Mouse (Mus musculus) layer of hippocampus, postnatal 25 days (tissue): ENCODE measurements around the gene Dnaja3. TPM values are rescaled to one million over a fixed set of nuclear protein-coding genes. Genes with fewer than 3 reads are reported as not detected.
A peak's percentile ranks its signal among the peaks of the same experiment; 100 is the strongest.

Source experiments
- DNase-seq, 2 experiments: peaks; one replicate each; pipeline ENCODE4 v3.0.0; 2022; ENCODE audit warnings: mixed read lengths in 2 of 2, low spot score in 1 of 2; ENCODE audit errors: extremely low spot score in 1 of 2
- total RNA-seq, 2 experiments: library from RNA; stranded (reverse); gene quantifications; 2 replicates each; pipeline ENCODE4 v1.2.3; 2021

The Dnaja3 gene
- total RNA-seq, 2 experiments from 2014 or later, result 62.5 to 71.8 TPM

DNA sequence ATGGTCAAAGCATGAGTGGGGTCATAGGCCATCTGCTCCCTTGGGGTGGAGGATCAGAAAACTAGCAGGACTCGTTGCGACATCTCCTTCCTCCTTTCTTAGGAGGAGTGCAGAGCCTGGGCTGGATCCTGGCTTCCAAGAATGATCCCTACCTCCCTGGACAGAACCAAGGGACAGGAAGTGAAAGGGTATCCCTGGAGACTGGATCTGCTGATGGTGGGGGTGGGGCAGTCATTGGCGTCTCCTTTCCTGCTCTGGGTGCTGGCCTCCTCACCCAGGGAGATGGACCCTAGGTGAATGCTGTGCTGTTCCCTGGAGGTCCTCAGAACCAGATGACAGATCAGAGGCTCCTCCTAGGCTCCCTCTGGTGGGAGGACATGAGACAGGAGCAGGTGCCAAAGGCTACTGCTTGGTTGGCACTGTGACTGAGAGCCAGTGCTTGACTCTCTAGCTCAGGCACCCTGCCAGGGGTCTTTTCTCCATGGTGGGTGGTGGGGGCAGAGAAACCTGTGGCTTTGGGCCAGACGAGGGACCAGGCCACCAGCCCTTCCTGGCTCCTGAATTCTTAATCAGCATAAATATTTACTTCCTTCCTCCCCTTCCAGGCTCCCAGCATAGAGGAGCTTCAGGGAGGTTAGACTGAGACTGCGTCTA is 33.2 kb upstream of the Dnaja3 start:
- peak in 1 of 2 experiments; percentile 38 for DNase-seq

DNA sequence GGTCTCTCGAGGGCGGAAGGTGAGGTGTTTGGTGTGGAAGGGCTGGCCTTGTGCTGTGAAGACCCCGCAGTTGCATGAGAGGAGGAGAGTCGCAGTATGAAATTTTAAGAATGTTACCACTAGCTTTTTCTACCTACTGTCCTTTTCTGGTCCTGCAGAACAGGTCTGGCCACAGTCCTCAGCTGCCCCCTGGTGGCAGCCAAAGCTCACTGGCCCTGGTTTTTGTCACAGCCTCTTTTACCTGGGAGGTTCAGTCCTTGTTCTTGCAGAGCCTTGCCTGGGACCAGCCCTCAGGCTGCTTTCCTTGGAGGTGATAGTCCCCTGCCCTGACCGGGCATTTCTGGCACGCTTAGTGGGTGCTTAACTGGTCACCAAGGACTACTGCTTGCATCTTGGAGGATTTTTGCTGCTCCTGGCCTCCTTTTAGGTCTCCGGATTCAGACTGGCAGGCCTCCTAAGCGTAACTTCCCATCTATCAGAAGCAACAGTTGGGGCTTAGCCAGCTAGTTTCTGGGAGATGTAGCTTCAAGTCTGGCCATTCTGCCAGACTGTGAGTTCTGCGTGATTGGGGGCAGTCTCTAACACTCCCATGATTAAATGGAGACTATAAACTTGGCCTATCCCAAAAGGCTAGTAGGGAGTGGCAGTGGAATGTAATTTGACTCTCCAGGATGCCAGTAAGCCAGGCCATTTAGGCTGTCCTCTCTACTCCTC is 31.8 kb upstream of the Dnaja3 start:
- DNase-seq, result peak; percentile 65 to 71

GRCm38 (mm10) chr16:4608532-4609059 is 31.2 kb upstream of the Dnaja3 start:
- no peak for DNase-seq

- no peak for DNase-seq
Measured at GRCm38 (mm10) chr16:4611193-4611592, 28.6 kb upstream of the Dnaja3 start.

DNA sequence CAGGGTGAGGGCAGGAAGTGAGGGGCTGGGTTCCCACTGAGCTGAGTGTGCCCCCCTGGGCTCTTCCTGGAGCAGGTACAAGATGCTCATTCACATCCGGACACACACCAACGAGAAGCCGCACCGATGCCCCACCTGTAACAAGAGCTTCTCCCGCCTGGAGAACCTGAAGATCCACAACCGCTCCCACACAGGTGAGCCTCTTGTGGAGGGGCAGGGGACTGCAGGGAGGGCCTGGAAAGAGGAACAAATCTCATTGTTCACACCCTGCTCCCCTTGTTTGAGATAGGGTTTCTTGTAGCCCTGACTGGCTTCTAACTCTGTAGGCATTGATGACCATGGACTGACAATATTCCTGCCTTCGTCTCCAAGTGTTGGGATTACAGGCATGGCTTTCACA is 28.1 kb upstream of the Dnaja3 start:
- no peak for DNase-seq

GRCm38 (mm10) chr16:4613736-4614135 is 26.1 kb upstream of the Dnaja3 start:
- DNase-seq, result no peak

DNA sequence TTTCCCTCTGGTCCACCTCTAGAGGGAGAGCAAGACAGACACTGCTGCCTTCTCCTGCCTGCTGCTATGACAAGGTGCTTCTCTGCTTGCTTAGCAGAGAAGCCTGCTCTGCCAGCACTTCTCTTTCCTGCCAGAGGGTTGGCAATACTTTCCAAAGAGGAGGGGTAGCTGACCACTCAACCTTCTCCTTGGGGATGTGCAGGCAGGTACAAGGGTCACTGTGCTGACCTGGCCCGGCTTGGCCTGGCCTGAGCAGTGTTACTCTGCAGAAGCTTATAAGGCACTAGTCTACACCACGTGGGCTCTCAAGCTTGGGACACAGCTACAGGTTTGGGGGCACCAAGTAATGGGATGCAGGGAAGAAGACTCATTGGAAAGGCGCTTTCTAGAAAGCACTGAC is 25.1 kb upstream of the Dnaja3 start:
- no peak for DNase-seq

- DNase-seq, result no peak
Measured at GRCm38 (mm10) chr16:4615297-4615696, 24.5 kb upstream of the Dnaja3 start.

- no peak for DNase-seq
Measured at GRCm38 (mm10) chr16:4616829-4617228, 23.0 kb upstream of the Dnaja3 start.

GRCm38 (mm10) chr16:4624074-4624473 is 15.7 kb upstream of the Dnaja3 start:
- no peak for DNase-seq

GRCm38 (mm10) chr16:4624481-4625110 is 15.2 kb upstream of the Dnaja3 start, which contains the start of gene Pam16:
Pam16 (minus strand) TSS chr16:4624988.
- DNase-seq, result peak; percentile 81 to 92

- no peak for DNase-seq
Measured at GRCm38 (mm10) chr16:4627105-4627504, 12.7 kb upstream of the Dnaja3 start.

DNA sequence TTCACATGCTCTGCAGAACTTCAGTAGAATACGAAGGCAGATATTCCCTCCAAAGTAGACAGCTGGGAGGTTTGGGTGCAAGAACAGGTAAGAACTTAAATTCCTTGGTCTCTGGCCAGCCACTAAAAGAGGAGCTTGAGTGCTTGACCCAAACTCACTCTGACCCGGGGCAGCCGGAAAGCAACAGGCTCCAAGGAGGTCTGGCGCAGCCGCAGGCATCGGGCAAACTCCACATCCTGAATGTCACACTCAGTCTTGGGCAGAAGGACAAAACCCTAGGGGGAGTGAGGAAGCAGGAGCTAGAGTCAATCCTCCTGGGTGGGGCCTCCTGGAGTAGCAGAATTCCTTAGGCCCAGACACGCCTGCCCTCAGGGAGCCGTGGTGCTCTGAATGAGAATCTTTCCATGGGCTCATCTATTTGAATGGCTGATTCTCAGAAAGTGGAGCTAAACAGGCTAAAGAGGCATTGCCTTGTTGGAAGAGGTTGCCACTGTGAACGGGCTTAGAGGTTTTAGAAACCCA is 10.8 kb upstream of the Dnaja3 start:
- no peak for DNase-seq

- peak; percentile 61 to 88 for DNase-seq
Measured at GRCm38 (mm10) chr16:4629950-4630349, 9.8 kb upstream of the Dnaja3 start.

DNA sequence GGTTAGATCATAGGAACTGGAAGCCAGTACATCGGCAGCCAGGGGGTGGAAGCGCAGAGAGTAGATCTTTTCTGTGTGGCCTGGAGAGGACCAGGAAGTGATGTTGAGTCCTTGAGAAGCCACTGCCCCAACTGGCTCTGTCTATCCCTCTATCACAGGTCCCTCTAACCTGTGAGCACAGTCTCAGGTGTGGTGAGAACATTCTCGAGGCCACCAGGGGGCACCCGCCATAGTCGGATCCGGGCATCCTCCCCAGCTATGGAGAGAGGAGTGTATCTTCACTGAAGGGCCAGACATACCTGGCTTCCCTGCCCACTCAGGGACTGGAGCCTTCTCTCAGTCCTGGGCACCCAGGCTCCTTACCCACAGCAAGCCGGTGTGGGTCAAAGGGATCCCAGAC is 7.7 kb upstream of the Dnaja3 start:
- DNase-seq, result no peak

DNA sequence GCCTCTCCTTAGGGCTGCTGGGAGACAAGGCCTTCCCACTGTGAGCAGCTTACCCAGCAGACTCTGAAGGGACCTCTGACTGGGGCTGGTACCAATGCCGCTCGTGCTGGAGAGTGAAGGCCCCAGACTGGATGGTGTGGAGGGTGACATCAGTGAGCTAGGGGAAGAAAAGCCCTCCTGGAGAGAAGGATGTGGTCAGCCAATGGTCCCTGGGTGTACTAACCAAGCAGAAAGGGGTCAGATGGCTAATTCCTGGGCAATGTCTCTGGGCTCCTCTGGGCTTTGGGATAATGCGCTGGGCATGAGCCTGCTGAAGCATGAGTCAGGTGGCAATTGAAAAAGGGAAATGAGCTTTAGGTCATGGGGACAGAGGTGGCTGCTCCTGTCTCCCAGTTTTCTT is 6.1 kb upstream of the Dnaja3 start:
- no peak for DNase-seq

- no peak for DNase-seq
Measured at GRCm38 (mm10) chr16:4634681-4635080, 5.1 kb upstream of the Dnaja3 start.

- no peak for DNase-seq
Measured at GRCm38 (mm10) chr16:4635760-4636159, 4.0 kb upstream of the Dnaja3 start.

- no peak for DNase-seq
Measured at GRCm38 (mm10) chr16:4638891-4639390, 848 bp upstream of the Dnaja3 start.

- no peak for DNase-seq
Measured at GRCm38 (mm10) chr16:4640267-4641005, 647 bp downstream of the Dnaja3 start.
